In the genomic region with DNA sequence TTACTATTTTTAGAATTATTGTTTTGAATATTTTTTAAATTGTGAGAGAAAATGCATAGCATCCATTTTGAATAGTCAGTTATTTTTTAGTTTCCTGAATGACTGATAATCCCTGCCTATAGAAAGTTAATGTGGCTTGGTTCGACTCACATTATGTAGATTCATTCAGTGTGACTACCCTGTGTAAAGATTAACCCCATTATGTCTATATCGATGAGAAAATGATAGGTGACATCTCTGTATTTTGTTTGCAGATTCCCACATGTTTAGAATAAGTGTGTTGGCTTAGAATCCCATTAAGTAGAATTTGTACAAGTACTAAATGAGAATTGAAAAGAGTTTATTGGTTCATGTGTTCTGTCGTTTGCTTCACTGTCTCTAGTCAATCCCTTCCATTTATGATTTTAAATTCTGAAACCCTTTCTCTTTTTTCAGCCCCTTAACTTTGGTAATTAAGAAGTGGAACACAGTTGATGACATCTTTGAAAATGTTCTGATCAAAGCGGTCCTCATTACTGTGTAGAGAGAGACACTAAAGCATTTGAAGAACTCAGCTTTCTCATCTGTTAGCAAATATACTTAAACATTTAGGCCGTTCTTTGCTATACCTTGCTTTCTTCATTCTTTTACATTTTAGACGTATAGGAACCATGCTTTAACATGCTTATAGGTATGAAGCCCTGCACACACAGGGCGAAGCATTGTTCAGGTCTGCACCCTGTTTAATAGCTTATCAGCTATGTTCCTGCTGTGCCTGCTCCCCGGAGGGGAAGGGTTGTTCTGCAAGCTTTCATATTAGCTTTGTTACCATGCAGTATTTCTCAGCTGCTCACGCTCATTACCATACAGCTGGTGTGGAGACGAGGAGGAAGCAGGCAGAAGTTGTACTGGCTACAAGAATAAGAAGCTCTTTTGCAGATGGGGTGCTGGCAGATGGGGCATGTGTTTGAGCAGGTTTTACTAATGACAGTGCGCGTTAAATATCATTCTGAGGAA, we compare ENCODE assay signal across 8 mouse cellular contexts.
DNase-seq lines count a peak whose midpoint lies in the region; ATAC-seq and TF ChIP-seq lines count a peak whose summit lies in the region.

No protein-coding gene starts in this region.

- no peak for TF ChIP-seq CTCF in liver, embryonic 14.5 days (IDR thresholded peaks at IDR 0.05; ENCODE audit: low read depth)

- H3K36me3 ChIP-seq in liver, embryonic 14.5 days (replicated peaks; ENCODE audit: control insufficient read depth, insufficient read depth, low read depth) = no peaks in the 10 kb centered on the region
- H3K36me3 ChIP-seq in stomach, embryonic 14.5 days (ENCODE audit: control insufficient read depth, insufficient read depth, low read length) = no peaks in the 10 kb centered on the region

- peak; percentile 15 for DNase-seq in testis, postnatal 14 days (ENCODE audit: low spot score)
- DNase-seq in testis, postnatal 10 days (ENCODE audit: low spot score) = no peak
- peak; percentile 23 to 27 for DNase-seq in frontal cortex, postnatal 14 days (ENCODE audit: low spot score in 2 of 2)
- DNase-seq in liver, embryonic 14.5 days (ENCODE audit: low read depth in 3 of 3, low spot score in 3 of 3) = no peak
- no peak for DNase-seq in ovary, postnatal 10 days (ENCODE audit: low spot score)
- DNase-seq in urinary bladder, postnatal 36 days (ENCODE audit: low spot score in 2 of 2) = no peak
- no peak for DNase-seq in lung, postnatal 36 days

- H3K4me2 ChIP-seq in liver, embryonic 14.5 days (ENCODE audit: low read depth) = no peak overlapping the region
- no peak overlapping the region for H3K4me2 ChIP-seq in stomach, embryonic 14.5 days (replicated peaks; ENCODE audit: low read depth, low read length)

- no peak overlapping the region for H3K4me3 ChIP-seq in liver, embryonic 14.5 days (ENCODE audit: insufficient read depth in 1 of 2, low read depth in 2 of 2, low read length in 2 of 2)
- no peak overlapping the region for H3K4me3 ChIP-seq in stomach, embryonic 14.5 days (ENCODE audit: low read depth, low read length)

- peak; percentile 45; the same call in 1 of the 2 replicates for ATAC-seq in liver, embryonic 14.5 days (ENCODE audit: insufficient read depth)
- ATAC-seq in stomach, embryonic 14.5 days (ENCODE audit: insufficient number of reproducible peaks, insufficient read depth, low FRiP score, low read depth) = peak; percentile 61; the same call in 1 of the 2 replicates

- no peak overlapping the region for H3K27ac ChIP-seq in liver, embryonic 14.5 days
- no peak overlapping the region for H3K27ac ChIP-seq in stomach, embryonic 14.5 days (ENCODE audit: low read length)

- H3K9me3 ChIP-seq in liver, embryonic 14.5 days (ENCODE audit: control insufficient read depth, low read length) = no peaks in the 10 kb centered on the region
- no peaks in the 10 kb centered on the region for H3K9me3 ChIP-seq in stomach, embryonic 14.5 days (ENCODE audit: control insufficient read depth, low read depth, low read length)

- TF ChIP-seq EP300 in liver, embryonic 14.5 days (IDR thresholded peaks at IDR 0.05; ENCODE audit: low read depth) = no peak

- no peaks in the 10 kb centered on the region; a peak in 2 of 4 replicates for H3K4me1 ChIP-seq in liver, embryonic 14.5 days (replicated peaks; ENCODE audit: control insufficient read depth in 2 of 2, insufficient read depth in 2 of 2, low read length in 1 of 2)
- H3K4me1 ChIP-seq in stomach, embryonic 14.5 days (ENCODE audit: control insufficient read depth, insufficient read depth, low read length) = no peaks in the 10 kb centered on the region

- 51% methylated on average over 12 of the region's 12 CpGs for WGBS in liver, embryonic 14.5 days (ENCODE audit: insufficient replicate concordance)
- WGBS in stomach, embryonic 14.5 days = 77% methylated on average over 12 of the region's 12 CpGs

- H3K27me3 ChIP-seq in liver, embryonic 14.5 days (ENCODE audit: control insufficient read depth, insufficient read depth, low read length) = no peaks in the 10 kb centered on the region
- H3K27me3 ChIP-seq in stomach, embryonic 14.5 days (ENCODE audit: control insufficient read depth, insufficient read depth, low read length) = no peaks in the 10 kb centered on the region

- no peak overlapping the region for H3K9ac ChIP-seq in liver, embryonic 14.5 days (replicated peaks)
- H3K9ac ChIP-seq in stomach, embryonic 14.5 days (replicated peaks; ENCODE audit: low read depth, low read length) = no peak overlapping the region

Comparison
In these comparisons a context has a peak if more than half of its experiments do, and no peak if none do; other contexts are left out.
1. DNase-seq: peak in testis, postnatal 14 days (single experiment) and frontal cortex, postnatal 14 days (2 of 2); none in testis, postnatal 10 days (single experiment), liver, embryonic 14.5 days (0 of 3), ovary, postnatal 10 days (single experiment), urinary bladder, postnatal 36 days (0 of 2) and lung, postnatal 36 days (single experiment).